Mouse (Mus musculus) liver, embryonic 13.5 days (tissue): ENCODE measurements at regions not wholly inside any gene's neighbourhood (a gene's known extent, or its start where the extent isn't known, plus 50 kb on each side); places are given as distances from the start of the nearest gene placed in this dataset.

Source experiments
- ATAC-seq: fragments of 200-750 bp; cut with Nextera tagmentation; 2 replicates; pipeline ENCODE4 v1.8.0; 2017; ENCODE audit warnings: low read depth, mild to moderate bottlenecking, moderate number of reproducible peaks, moderate library complexity
- DNase-seq: peaks from one replicate; pipeline ENCODE4 v3.0.0; 2022
- H3K27ac ChIP-seq: fragments of 300-500 bp; sonication (generic); 2 replicates; pipeline ENCODE4 v1.5.1; 2015; ENCODE audit warnings: moderate library complexity, mild to moderate bottlenecking, inconsistent platforms
- H3K27me3 ChIP-seq: fragments of 300-500 bp; sonication (generic); 2 replicates; pipeline ENCODE4 v1.6.1; 2015; ENCODE audit warnings: mild to moderate bottlenecking, inconsistent platforms
- H3K36me3 ChIP-seq: fragments of 300-500 bp; sonication (generic); 2 replicates; pipeline ENCODE4 v1.6.1; 2015; ENCODE audit warnings: mild to moderate bottlenecking, inconsistent platforms
- H3K4me1 ChIP-seq: fragments of 300-500 bp; sonication (generic); replicated peaks from 2 replicates; pipeline ENCODE4 v1.6.1; 2015; ENCODE audit warnings: inconsistent platforms
- H3K4me2 ChIP-seq: fragments of 300-500 bp; sonication (generic); 2 replicates; pipeline ENCODE4 v1.6.1; 2015; ENCODE audit warnings: inconsistent platforms, mild to moderate bottlenecking, moderate library complexity
- H3K4me3 ChIP-seq: fragments of 300-500 bp; sonication (generic); replicated peaks from 2 replicates; pipeline ENCODE4 v1.5.1; 2015; ENCODE audit warnings: mild to moderate bottlenecking, inconsistent platforms
- H3K9ac ChIP-seq: fragments of 300-500 bp; sonication (generic); 2 replicates; pipeline ENCODE4 v1.6.1; 2015; ENCODE audit warnings: mild to moderate bottlenecking, inconsistent platforms
- H3K9me3 ChIP-seq: fragments of 300-500 bp; sonication (generic); replicated peaks from 2 replicates; pipeline ENCODE4 v1.6.1; 2016; ENCODE audit warnings: inconsistent platforms
- WGBS: fragments of 180-500 bp; shearing (Covaris S2); methylation state at CpG from one replicate; pipeline ENCODE4 v1.1.7; 2015; ENCODE audit not compliant: insufficient replicate concordance; 5-methylcytosine and 5-hydroxymethylcytosine counted together

- Histone ChIP-seq H3K27me3 (no peaks in the 10 kb centered on the region), H3K9ac (no peak overlapping the region), H3K4me1 (no peaks in the 10 kb centered on the region), H3K9me3 (no peaks in the 10 kb centered on the region), H3K4me3 (no peak overlapping the region), H3K27ac (no peak overlapping the region), H3K4me2 (no peak overlapping the region), H3K36me3 (no peaks in the 10 kb centered on the region)
- no peak for ATAC-seq
- WGBS: 49% methylated on average over 3 of the region's 3 CpGs
- no peak for DNase-seq
Observed at GRCm38 (mm10) chr5:49783728-49784127, 259.0 kb upstream of the Kcnip4 start.

GRCm38 (mm10) chr5:49761054-49761453, 236.3 kb upstream of the Kcnip4 start:
- H3K27ac ChIP-seq: no peak overlapping the region
- no peaks in the 10 kb centered on the region for H3K27me3 ChIP-seq
- H3K36me3 ChIP-seq: no peaks in the 10 kb centered on the region

GRCm38 (mm10) chr5:49755531-49755930, 230.8 kb upstream of the Kcnip4 start:
- H3K9ac ChIP-seq: no peak overlapping the region
- WGBS: 54% methylated on average over 1 of the region's 1 CpGs
- ATAC-seq: no peak

More at GRCm38 (mm10) chr5:49761054-49761453, 236.3 kb upstream of the Kcnip4 start:
- Histone ChIP-seq H3K9me3 (no peaks in the 10 kb centered on the region), H3K4me2 (no peak overlapping the region), H3K9ac (no peak overlapping the region), H3K4me1 (no peaks in the 10 kb centered on the region), H3K4me3 (no peak overlapping the region)
- ATAC-seq (no peak), DNase-seq (no peak)
- 69% methylated on average over 4 of the region's 4 CpGs for WGBS

GRCm38 (mm10) chr5:49712607-49713006, 187.9 kb upstream of the Kcnip4 start:
- Histone ChIP-seq H3K27ac (no peak overlapping the region), H3K9me3 (no peaks in the 10 kb centered on the region; the same call in 1 of the 2 replicates), H3K27me3 (no peaks in the 10 kb centered on the region), H3K9ac (no peak overlapping the region), H3K4me2 (no peak overlapping the region), H3K36me3 (no peaks in the 10 kb centered on the region), H3K4me1 (no peaks in the 10 kb centered on the region), H3K4me3 (no peak overlapping the region)
- DNase-seq: no peak
- ATAC-seq: no peak
- 40% methylated on average over 1 of the region's 1 CpGs for WGBS

More at GRCm38 (mm10) chr5:49755531-49755930, 230.8 kb upstream of the Kcnip4 start:
- no peak overlapping the region for H3K4me2 ChIP-seq
- no peaks in the 10 kb centered on the region for H3K36me3 ChIP-seq
- no peaks in the 10 kb centered on the region for H3K4me1 ChIP-seq
- H3K27me3 ChIP-seq: no peaks in the 10 kb centered on the region
- no peak for DNase-seq
- no peak overlapping the region for H3K4me3 ChIP-seq
- no peak overlapping the region for H3K27ac ChIP-seq
- no peaks in the 10 kb centered on the region for H3K9me3 ChIP-seq

GRCm38 (mm10) chr5:49682156-49682555, 157.4 kb upstream of the Kcnip4 start:
- no peak for ATAC-seq
- Histone ChIP-seq H3K9me3 (no peaks in the 10 kb centered on the region), H3K4me3 (no peak overlapping the region), H3K27me3 (no peaks in the 10 kb centered on the region), H3K36me3 (no peaks in the 10 kb centered on the region), H3K27ac (no peak overlapping the region), H3K4me1 (no peaks in the 10 kb centered on the region), H3K4me2 (no peak overlapping the region), H3K9ac (no peak overlapping the region)
- 73% methylated on average over 4 of the region's 4 CpGs for WGBS
- DNase-seq: no peak

- H3K27ac ChIP-seq: no peak overlapping the region
- no peaks in the 10 kb centered on the region for H3K27me3 ChIP-seq
- no peaks in the 10 kb centered on the region for H3K36me3 ChIP-seq
- whole genome bisulfite sequencing: 42% methylated on average over 2 of the region's 2 CpGs
- H3K9ac ChIP-seq: no peak overlapping the region
- DNase-seq (no peak), ATAC-seq (no peak)
- no peak overlapping the region for H3K4me2 ChIP-seq
- no peaks in the 10 kb centered on the region for H3K4me1 ChIP-seq
- no peaks in the 10 kb centered on the region for H3K9me3 ChIP-seq
- no peak overlapping the region for H3K4me3 ChIP-seq
Observed at GRCm38 (mm10) chr5:49681514-49681913, 156.8 kb upstream of the Kcnip4 start.

GRCm38 (mm10) chr5:49675885-49676284, 151.2 kb upstream of the Kcnip4 start:
- Histone ChIP-seq H3K9ac (no peak overlapping the region), H3K4me3 (no peak overlapping the region), H3K27ac (no peak overlapping the region), H3K27me3 (no peaks in the 10 kb centered on the region), H3K9me3 (no peaks in the 10 kb centered on the region), H3K4me2 (no peak overlapping the region), H3K36me3 (no peaks in the 10 kb centered on the region), H3K4me1 (no peaks in the 10 kb centered on the region)
- no peak for ATAC-seq
- no peak for DNase-seq
- 47% methylated on average over 2 of the region's 2 CpGs for WGBS

GRCm38 (mm10) chr5:49665196-49665595, 140.5 kb upstream of the Kcnip4 start:
- H3K4me2 ChIP-seq: no peak overlapping the region
- no peaks in the 10 kb centered on the region for H3K27me3 ChIP-seq
- no peak overlapping the region for H3K27ac ChIP-seq
- no peaks in the 10 kb centered on the region for H3K36me3 ChIP-seq
- H3K4me3 ChIP-seq: no peak overlapping the region
- DNase-seq (no peak), ATAC-seq (no peak)
- H3K9me3 ChIP-seq: no peaks in the 10 kb centered on the region
- H3K4me1 ChIP-seq: no peaks in the 10 kb centered on the region
- H3K9ac ChIP-seq: no peak overlapping the region

GRCm38 (mm10) chr5:49663928-49664327, 139.2 kb upstream of the Kcnip4 start:
- no peak overlapping the region for H3K27ac ChIP-seq
- no peak overlapping the region for H3K4me2 ChIP-seq
- H3K4me1 ChIP-seq: no peaks in the 10 kb centered on the region
- WGBS: 69% methylated on average over 1 of the region's 1 CpGs
- no peak for ATAC-seq
- no peak overlapping the region for H3K9ac ChIP-seq
- no peak overlapping the region for H3K4me3 ChIP-seq
- DNase-seq: no peak
- H3K27me3 ChIP-seq: no peaks in the 10 kb centered on the region
- no peaks in the 10 kb centered on the region for H3K36me3 ChIP-seq
- H3K9me3 ChIP-seq: no peaks in the 10 kb centered on the region

GRCm38 (mm10) chr5:49662096-49662495, 137.4 kb upstream of the Kcnip4 start:
- Histone ChIP-seq H3K4me2 (no peak overlapping the region), H3K27ac (no peak overlapping the region), H3K27me3 (no peaks in the 10 kb centered on the region), H3K4me3 (no peak overlapping the region), H3K4me1 (no peaks in the 10 kb centered on the region), H3K9me3 (no peaks in the 10 kb centered on the region), H3K9ac (no peak overlapping the region), H3K36me3 (no peaks in the 10 kb centered on the region)
- 24% methylated on average over 3 of the region's 3 CpGs for whole genome bisulfite sequencing
- ATAC-seq (no peak), DNase-seq (no peak)

- H3K4me3 ChIP-seq: no peak overlapping the region
- no peaks in the 10 kb centered on the region for H3K36me3 ChIP-seq
- H3K9me3 ChIP-seq: no peaks in the 10 kb centered on the region
- H3K4me2 ChIP-seq: no peak overlapping the region
- no peaks in the 10 kb centered on the region for H3K4me1 ChIP-seq
- no peak overlapping the region for H3K27ac ChIP-seq
- no peak for DNase-seq
- H3K27me3 ChIP-seq: no peaks in the 10 kb centered on the region
- no peak for ATAC-seq
- H3K9ac ChIP-seq: no peak overlapping the region
Observed at GRCm38 (mm10) chr5:49660598-49660997, 135.9 kb upstream of the Kcnip4 start.

GRCm38 (mm10) chr5:49650953-49651352, 126.2 kb upstream of the Kcnip4 start:
- Histone ChIP-seq H3K36me3 (no peaks in the 10 kb centered on the region), H3K27me3 (no peaks in the 10 kb centered on the region), H3K9ac (no peak overlapping the region), H3K4me2 (no peak overlapping the region), H3K9me3 (no peaks in the 10 kb centered on the region; the same call in 1 of the 2 replicates), H3K27ac (no peak overlapping the region), H3K4me3 (no peak overlapping the region), H3K4me1 (no peaks in the 10 kb centered on the region)
- WGBS: 77% methylated on average over 5 of the region's 5 CpGs
- DNase-seq (no peak), ATAC-seq (no peak)

GRCm38 (mm10) chr5:49645781-49646180, 121.1 kb upstream of the Kcnip4 start:
- no peaks in the 10 kb centered on the region for H3K4me1 ChIP-seq
- H3K27me3 ChIP-seq: no peaks in the 10 kb centered on the region
- ATAC-seq (no peak), DNase-seq (no peak)
- H3K9ac ChIP-seq: no peak overlapping the region
- H3K36me3 ChIP-seq: no peaks in the 10 kb centered on the region
- H3K9me3 ChIP-seq: no peaks in the 10 kb centered on the region
- H3K4me3 ChIP-seq: no peak overlapping the region
- H3K27ac ChIP-seq: no peak overlapping the region
- H3K4me2 ChIP-seq: no peak overlapping the region
- WGBS: 69% methylated on average over 1 of the region's 1 CpGs
